ENCODE assay signal across 17 mouse cellular contexts in the genomic region with DNA sequence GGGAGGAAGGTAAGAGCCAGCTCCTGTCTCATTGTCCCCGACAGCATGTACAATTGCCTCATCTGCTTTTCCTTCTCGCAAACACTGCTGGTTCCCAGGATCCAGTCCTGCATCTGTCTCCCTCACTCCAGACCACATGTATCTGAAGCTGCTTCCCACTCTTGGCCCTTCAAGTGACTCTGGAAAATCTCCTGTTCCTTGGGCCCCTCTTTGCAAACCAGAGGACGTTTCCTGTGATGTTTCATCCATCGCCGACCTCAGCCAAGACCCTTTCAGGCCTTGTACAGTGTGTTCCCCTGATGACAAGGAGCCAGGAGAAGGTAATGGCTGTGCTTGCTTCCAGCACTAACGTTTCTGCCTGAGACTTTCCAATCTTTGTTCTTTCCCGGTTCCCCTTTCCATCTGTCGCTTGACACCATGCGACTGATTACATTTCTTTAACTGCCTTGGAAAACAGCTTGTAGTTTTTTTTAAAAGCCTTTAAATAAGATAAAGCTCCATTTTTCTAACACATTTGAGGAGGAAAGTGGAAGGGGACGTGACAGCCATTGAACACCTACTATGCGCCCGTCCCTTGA.
DNase-seq lines count a peak whose midpoint lies in the region; ATAC-seq lines count a peak whose summit lies in the region.
"Had no signal": no experiment of that assay in that cellular context is flagged by ENCODE, and none has a peak within 500 bp of the region (broad histone marks: within the 10 kb centered on the region; RNA-seq: fewer than 3 reads in every experiment).

No protein-coding gene starts in this region.

- H3K4me3 ChIP-seq in forebrain, embryonic 12.5 days (replicated peaks): no peak overlapping the region
- no peak overlapping the region for H3K4me3 ChIP-seq in forebrain, embryonic 14.5 days (ENCODE audit: low read depth, low read length)
- no peak overlapping the region for H3K4me3 ChIP-seq in heart, embryonic 16.5 days (ENCODE audit: low read length)
- no peak overlapping the region for H3K4me3 ChIP-seq in embryonic facial prominence, embryonic 14.5 days (ENCODE audit: low read depth, low read length)
- no peak overlapping the region for H3K4me3 ChIP-seq in stomach, embryonic 15.5 days (replicated peaks)
- no peak overlapping the region for H3K4me3 ChIP-seq in hindbrain, embryonic 13.5 days
- no peak overlapping the region for H3K4me3 ChIP-seq in neural tube, embryonic 15.5 days (replicated peaks)
- H3K4me3 ChIP-seq: left cerebral cortex, adult 2 months; megakaryocyte, embryonic 14.5 days had no signal

- H3K9me3 ChIP-seq in forebrain, embryonic 12.5 days: no peaks in the 10 kb centered on the region
- no peaks in the 10 kb centered on the region for H3K9me3 ChIP-seq in forebrain, embryonic 14.5 days (replicated peaks; ENCODE audit: control insufficient read depth, low read length)
- no peaks in the 10 kb centered on the region for H3K9me3 ChIP-seq in heart, embryonic 16.5 days (replicated peaks; ENCODE audit: control insufficient read depth, low read length)
- no peaks in the 10 kb centered on the region for H3K9me3 ChIP-seq in embryonic facial prominence, embryonic 14.5 days (ENCODE audit: control insufficient read depth, low read length)
- no peaks in the 10 kb centered on the region for H3K9me3 ChIP-seq in stomach, embryonic 15.5 days
- H3K9me3 ChIP-seq in hindbrain, embryonic 13.5 days: no peaks in the 10 kb centered on the region
- H3K9me3 ChIP-seq in neural tube, embryonic 15.5 days (replicated peaks): no peaks in the 10 kb centered on the region
- H3K9me3 ChIP-seq: megakaryocyte, embryonic 14.5 days had no signal

- intact Hi-C loops in heart, postnatal 10 days (cut with DNase I): loop anchor here (5.0 kb wide), 1 partner anchor 47 kb away; no protein-coding TSS in a partner anchor

- no peaks in the 10 kb centered on the region for H3K27me3 ChIP-seq in forebrain, embryonic 12.5 days
- no peaks in the 10 kb centered on the region for H3K27me3 ChIP-seq in forebrain, embryonic 14.5 days (replicated peaks; ENCODE audit: control insufficient read depth, insufficient read depth, low read length)
- no peaks in the 10 kb centered on the region; the same call in 1 of the 2 replicates for H3K27me3 ChIP-seq in heart, embryonic 16.5 days (ENCODE audit: control insufficient read depth, insufficient read depth, low read length)
- H3K27me3 ChIP-seq in embryonic facial prominence, embryonic 14.5 days (replicated peaks; ENCODE audit: control insufficient read depth, insufficient read depth, low read length): no peaks in the 10 kb centered on the region
- no peaks in the 10 kb centered on the region for H3K27me3 ChIP-seq in stomach, embryonic 15.5 days (replicated peaks)
- 0 out of 2 replicates have a peak, but pooled peaks cover 3% of the 10 kb centered on the region for H3K27me3 ChIP-seq in hindbrain, embryonic 13.5 days
- no peaks in the 10 kb centered on the region for H3K27me3 ChIP-seq in neural tube, embryonic 15.5 days (replicated peaks)

- no peak for DNase-seq in forebrain, embryonic 14.5 days (ENCODE audit: low spot score)
- no peak for DNase-seq in heart, postnatal 10 days
- DNase-seq in embryonic facial prominence, embryonic 14.5 days (ENCODE audit: low spot score): peak; percentile 59
- DNase-seq: cerebellum, adult 2 months; gastrocnemius, postnatal 25 days; kidney, adult 18-20 months; liver; lung, adult 2 months; retina, postnatal 1 day had no signal

- H3K27ac ChIP-seq in forebrain, embryonic 12.5 days: 0 out of 2 replicates have a peak overlapping the region, but pooled peaks have one; percentile 13
- H3K27ac ChIP-seq in forebrain, embryonic 14.5 days (ENCODE audit: low read depth, low read length): no peak overlapping the region
- no peak overlapping the region for H3K27ac ChIP-seq in heart, embryonic 16.5 days (ENCODE audit: low read length)
- H3K27ac ChIP-seq in embryonic facial prominence, embryonic 14.5 days (replicated peaks; ENCODE audit: low read depth, low read length): 0 out of 2 replicates have a peak overlapping the region, but pooled peaks have one; percentile 39
- peak overlapping the region; percentile 55 for H3K27ac ChIP-seq in stomach, embryonic 15.5 days
- no peak overlapping the region for H3K27ac ChIP-seq in hindbrain, embryonic 13.5 days
- H3K27ac ChIP-seq in neural tube, embryonic 15.5 days (replicated peaks): no peak overlapping the region
- H3K27ac ChIP-seq: left cerebral cortex, adult 2 months had no signal

- no peak for ATAC-seq in forebrain, embryonic 12.5 days (ENCODE audit: low FRiP score)
- no peak for ATAC-seq in forebrain, embryonic 14.5 days
- peak; percentile 32; the same call in 1 of the 2 replicates for ATAC-seq in heart, embryonic 16.5 days (replicated peaks; ENCODE audit: extremely low read depth, insufficient read depth, low FRiP score)
- no peak for ATAC-seq in embryonic facial prominence, embryonic 14.5 days (ENCODE audit: low read depth)
- peak; percentile 47; the same call in 1 of the 2 replicates for ATAC-seq in stomach, embryonic 15.5 days (ENCODE audit: insufficient read depth, low FRiP score, low read depth)
- ATAC-seq in hindbrain, embryonic 13.5 days (ENCODE audit: low FRiP score): no peak
- ATAC-seq in neural tube, embryonic 15.5 days (ENCODE audit: low FRiP score): no peak
- ATAC-seq: Patski had no signal

- no peaks in the 10 kb centered on the region for H3K36me3 ChIP-seq in forebrain, embryonic 12.5 days (replicated peaks)
- H3K36me3 ChIP-seq in forebrain, embryonic 14.5 days (ENCODE audit: control insufficient read depth, insufficient read depth, low read length): no peaks in the 10 kb centered on the region
- H3K36me3 ChIP-seq in heart, embryonic 16.5 days (ENCODE audit: control insufficient read depth, insufficient read depth): no peaks in the 10 kb centered on the region
- no peaks in the 10 kb centered on the region for H3K36me3 ChIP-seq in embryonic facial prominence, embryonic 14.5 days (ENCODE audit: control insufficient read depth, insufficient read depth, low read length)
- no peaks in the 10 kb centered on the region for H3K36me3 ChIP-seq in stomach, embryonic 15.5 days
- H3K36me3 ChIP-seq in hindbrain, embryonic 13.5 days: no peaks in the 10 kb centered on the region
- no peaks in the 10 kb centered on the region for H3K36me3 ChIP-seq in neural tube, embryonic 15.5 days

- 81% methylated on average over 12 of the region's 12 CpGs for WGBS in forebrain, embryonic 12.5 days
- 73% methylated on average over 12 of the region's 12 CpGs for WGBS in forebrain, embryonic 14.5 days
- WGBS in heart, embryonic 16.5 days: 52% methylated on average over 12 of the region's 12 CpGs
- WGBS in embryonic facial prominence, embryonic 14.5 days: 56% methylated on average over 12 of the region's 12 CpGs
- WGBS in stomach, embryonic 15.5 days: 46% methylated on average over 12 of the region's 12 CpGs
- 73% methylated on average over 12 of the region's 12 CpGs for WGBS in hindbrain, embryonic 13.5 days
- WGBS in neural tube, embryonic 15.5 days: 69% methylated on average over 12 of the region's 12 CpGs

- no peak overlapping the region for H3K9ac ChIP-seq in forebrain, embryonic 12.5 days
- no peak overlapping the region for H3K9ac ChIP-seq in forebrain, embryonic 14.5 days (ENCODE audit: low read length)
- no peak overlapping the region for H3K9ac ChIP-seq in heart, embryonic 16.5 days (ENCODE audit: low read length)
- H3K9ac ChIP-seq in embryonic facial prominence, embryonic 14.5 days (ENCODE audit: low read depth, low read length): no peak overlapping the region
- H3K9ac ChIP-seq in stomach, embryonic 15.5 days: no peak overlapping the region
- H3K9ac ChIP-seq in hindbrain, embryonic 13.5 days: no peak overlapping the region
- no peak overlapping the region for H3K9ac ChIP-seq in neural tube, embryonic 15.5 days (replicated peaks)

- H3K4me2 ChIP-seq in forebrain, embryonic 12.5 days: no peak overlapping the region
- no peak overlapping the region for H3K4me2 ChIP-seq in forebrain, embryonic 14.5 days (ENCODE audit: low read length)
- H3K4me2 ChIP-seq in heart, embryonic 16.5 days (ENCODE audit: low read depth, low read length): no peak overlapping the region
- H3K4me2 ChIP-seq in embryonic facial prominence, embryonic 14.5 days (ENCODE audit: low read depth, low read length): no peak overlapping the region
- H3K4me2 ChIP-seq in stomach, embryonic 15.5 days: no peak overlapping the region
- no peak overlapping the region for H3K4me2 ChIP-seq in hindbrain, embryonic 13.5 days
- no peak overlapping the region for H3K4me2 ChIP-seq in neural tube, embryonic 15.5 days

- no peaks in the 10 kb centered on the region for H3K4me1 ChIP-seq in forebrain, embryonic 12.5 days
- H3K4me1 ChIP-seq in forebrain, embryonic 14.5 days (ENCODE audit: control insufficient read depth, insufficient read depth, low read length): no peaks in the 10 kb centered on the region
- H3K4me1 ChIP-seq in heart, embryonic 16.5 days (ENCODE audit: control insufficient read depth, insufficient read depth, low read length): 0 out of 2 replicates have a peak, but pooled peaks cover 2% of the 10 kb centered on the region
- peaks cover 19% of the 10 kb centered on the region for H3K4me1 ChIP-seq in embryonic facial prominence, embryonic 14.5 days (ENCODE audit: control insufficient read depth, insufficient read depth, low read length)
- H3K4me1 ChIP-seq in stomach, embryonic 15.5 days: 0 out of 2 replicates have a peak, but pooled peaks cover 9% of the 10 kb centered on the region
- H3K4me1 ChIP-seq in hindbrain, embryonic 13.5 days (replicated peaks): 0 out of 2 replicates have a peak, but pooled peaks cover 5% of the 10 kb centered on the region
- no peaks in the 10 kb centered on the region for H3K4me1 ChIP-seq in neural tube, embryonic 15.5 days
- H3K4me1 ChIP-seq: megakaryocyte, embryonic 14.5 days had no signal

Comparison
In these comparisons a context has a peak if more than half of its experiments do, and no peak if none do; other contexts are left out.
1. H3K27ac ChIP-seq: peak in forebrain, embryonic 12.5 days (single experiment), embryonic facial prominence, embryonic 14.5 days (single experiment) and stomach, embryonic 15.5 days (single experiment); none in forebrain, embryonic 14.5 days (single experiment), heart, embryonic 16.5 days (single experiment), hindbrain, embryonic 13.5 days (single experiment) and neural tube, embryonic 15.5 days (single experiment).
2. ATAC-seq: peak in heart, embryonic 16.5 days (single experiment) and stomach, embryonic 15.5 days (single experiment); none in forebrain, embryonic 12.5 days (single experiment), forebrain, embryonic 14.5 days (single experiment), embryonic facial prominence, embryonic 14.5 days (single experiment), hindbrain, embryonic 13.5 days (single experiment) and neural tube, embryonic 15.5 days (single experiment).